Mouse (Mus musculus) naive thymus-derived CD4-positive, alpha-beta T cell, adult 2 months (primary cell): ENCODE results near the gene Anxa11.
"Not testable (repeated sequence)": the region's sequence is repeated elsewhere in the genome, so short reads cannot be mapped to it uniquely, and the experiment has no call there.

ENCODE experiments used
- DNase-seq: peaks from one replicate; pipeline ENCODE4 v3.0.0-alpha.2; 2011; ENCODE audit warnings: low read depth

Anxa11 gene

GRCm38 (mm10) chr14:25869135-25869878, 27.4 kb downstream of the Anxa11 start:
- DNase-seq: no peak

- DNase-seq: no peak
These were observed 30.8 kb downstream of the Anxa11 start for GRCm38 (mm10) chr14:25872461-25873415.

- DNase-seq: not testable (repeated sequence)
These were observed 34.7 kb downstream of the Anxa11 start for GRCm38 (mm10) chr14:25876640-25877039.

GRCm38 (mm10) chr14:25881769-25882168, 39.8 kb downstream of the Anxa11 start:
- DNase-seq: not testable (repeated sequence)

GRCm38 (mm10) chr14:25885886-25886285, 43.9 kb downstream of the Anxa11 start:
- DNase-seq: not testable (repeated sequence)

DNA sequence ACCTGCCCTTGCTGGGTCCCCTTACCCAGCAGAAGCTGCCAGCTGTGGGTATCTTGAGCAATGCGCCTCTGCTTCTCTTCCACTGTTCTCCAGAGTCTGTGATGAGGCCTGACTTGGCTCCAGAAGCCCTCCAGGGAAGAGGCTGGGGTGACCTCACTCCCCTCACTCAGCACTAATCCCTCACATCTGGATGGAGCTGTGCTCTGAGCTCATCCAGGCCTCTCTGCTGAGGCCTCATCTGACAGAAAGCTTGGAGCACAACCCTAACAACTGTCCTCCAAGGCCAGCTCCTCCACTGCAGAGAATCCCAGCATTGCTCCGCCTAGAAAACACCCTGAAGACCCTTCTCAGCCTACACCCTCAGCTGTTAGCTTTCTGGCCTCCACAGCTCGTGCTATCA, 52.6 kb downstream of the Anxa11 start:
- DNase-seq: not testable (repeated sequence)

- DNase-seq: not testable (repeated sequence)
These were observed 53.7 kb downstream of the Anxa11 start for GRCm38 (mm10) chr14:25895686-25896085.

DNA sequence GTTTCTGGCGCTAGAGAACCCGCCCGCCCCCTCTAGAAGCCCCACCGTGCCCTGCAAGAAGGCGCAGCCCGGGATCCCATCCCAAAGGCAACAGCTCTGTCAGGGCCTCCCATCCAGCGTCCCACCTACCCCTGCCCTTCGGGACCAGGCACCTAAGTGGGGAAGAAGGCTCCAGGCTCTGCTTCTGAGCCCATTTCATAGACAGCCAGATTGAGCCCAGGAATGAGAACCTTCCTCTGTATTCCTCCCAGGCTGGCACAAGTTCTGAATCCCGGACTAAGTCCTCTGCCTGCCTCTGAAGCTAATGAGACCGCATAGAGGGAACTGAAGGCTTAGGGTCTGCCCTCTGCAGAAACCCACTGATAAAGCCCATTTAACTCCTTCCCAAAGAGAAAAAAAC, 61.0 kb downstream of the Anxa11 start, which contains the start of gene Plac9a:
Gene Plac9a, minus strand, starts transcription at position 101 of the 400 bp plus-strand sequence.
- not testable (repeated sequence) for DNase-seq

DNA sequence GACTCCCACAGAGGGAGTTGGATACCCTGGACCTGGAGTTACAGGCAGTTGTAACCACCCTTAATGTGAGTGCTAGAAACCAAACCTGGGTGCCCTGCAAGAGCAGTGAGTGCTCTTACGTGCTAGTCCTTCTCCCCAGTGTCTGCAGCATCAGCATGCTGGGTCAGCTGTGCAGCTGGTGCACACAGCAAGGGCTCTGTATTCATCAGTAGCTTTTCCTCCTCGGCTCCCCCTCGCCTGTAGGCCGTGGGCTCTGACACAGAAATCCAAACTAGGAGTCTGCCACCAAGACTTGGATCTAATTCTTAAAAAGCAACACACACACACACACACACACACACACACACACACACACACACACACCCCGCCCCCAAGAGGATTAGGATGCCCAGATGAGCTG, 63.3 kb downstream of the Anxa11 start:
- not testable (repeated sequence) for DNase-seq

- not testable (repeated sequence) for DNase-seq
These were observed 65.3 kb downstream of the Anxa11 start for GRCm38 (mm10) chr14:25907272-25907671.

GRCm38 (mm10) chr14:25908976-25909375, 67.0 kb downstream of the Anxa11 start:
- DNase-seq: not testable (repeated sequence)

DNA sequence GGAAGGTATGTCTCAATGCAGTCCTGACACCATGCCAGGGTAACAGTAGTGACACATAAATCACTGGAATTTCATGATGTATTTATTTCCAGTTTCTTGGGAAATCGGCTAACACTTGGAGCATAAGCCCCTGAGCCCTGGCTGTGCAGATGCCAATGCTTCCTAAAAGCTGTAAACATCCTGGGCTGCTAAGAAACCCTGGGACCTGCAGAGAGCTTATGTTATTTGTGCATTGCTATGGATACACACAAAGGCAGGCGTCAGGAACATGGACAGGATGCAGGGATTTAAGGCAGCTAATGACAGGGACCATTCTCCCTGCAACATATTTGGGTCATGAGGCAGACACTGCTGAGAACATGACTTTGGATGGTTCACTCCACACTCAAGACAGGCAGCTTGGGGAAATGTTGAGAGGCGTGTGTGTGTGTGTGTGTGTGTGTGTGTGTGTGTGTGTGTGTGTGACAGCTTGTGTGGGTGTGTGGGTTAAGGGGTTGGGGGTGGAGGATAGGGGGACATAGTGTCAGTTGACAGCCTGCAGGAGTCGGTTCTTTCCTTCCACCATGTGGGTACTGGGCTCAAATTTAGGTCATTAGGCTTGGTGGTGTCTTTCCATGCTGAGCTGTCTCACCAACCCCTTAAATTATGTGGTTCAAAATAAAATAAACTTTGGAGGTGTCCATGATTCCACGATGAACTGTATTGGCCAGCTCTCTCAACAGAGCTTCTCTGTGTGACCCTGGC, 76.6 kb downstream of the Anxa11 start:
- DNase-seq: not testable (repeated sequence)

DNA sequence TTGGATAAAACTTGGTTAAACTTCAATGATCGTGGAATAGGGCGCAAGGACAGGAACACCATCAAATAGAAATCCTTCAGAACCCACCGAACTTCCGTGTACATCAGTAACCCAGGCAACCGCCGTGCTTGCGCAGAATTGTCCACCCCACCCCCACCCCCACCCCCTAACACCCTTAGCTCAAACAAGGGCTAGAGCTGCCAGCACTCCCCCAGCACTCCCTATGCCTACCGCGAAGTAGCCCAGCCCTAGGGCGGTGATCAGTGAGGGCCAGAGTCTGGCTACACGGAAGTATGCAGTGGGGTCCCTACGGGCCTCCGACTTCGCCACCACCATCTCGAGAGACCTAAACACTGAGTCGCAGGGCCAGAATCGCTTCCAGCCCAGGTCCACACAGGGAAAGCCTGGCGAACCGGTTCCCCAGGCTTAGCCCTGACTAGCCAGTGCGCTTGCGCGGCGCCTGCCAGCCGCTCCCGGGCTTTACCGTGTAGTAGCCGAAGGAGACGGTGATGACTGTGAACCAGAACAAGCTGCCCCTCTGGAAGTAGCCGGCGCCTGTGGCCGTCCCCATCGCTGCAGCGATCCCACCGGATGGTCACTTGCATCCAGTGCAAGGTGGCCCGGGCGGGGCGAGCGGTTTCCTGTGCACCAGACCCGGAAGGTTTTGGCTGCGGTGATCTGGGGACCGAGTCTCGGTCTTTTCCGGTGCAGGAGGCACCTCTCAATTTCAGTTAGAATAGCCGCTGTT, 85.0 kb downstream of the Anxa11 start:
- not testable (repeated sequence) for DNase-seq

- not testable (repeated sequence) for DNase-seq
These were observed 85.6 kb downstream of the Anxa11 start, which contains the start of gene Tmem254a for GRCm38 (mm10) chr14:25927562-25927881. TSS of gene Tmem254a (minus strand) at chr14:25927672.
